Mouse (Mus musculus): Measurements from ENCODE around the gene Gm17660.

The Gm17660 gene

DNA sequence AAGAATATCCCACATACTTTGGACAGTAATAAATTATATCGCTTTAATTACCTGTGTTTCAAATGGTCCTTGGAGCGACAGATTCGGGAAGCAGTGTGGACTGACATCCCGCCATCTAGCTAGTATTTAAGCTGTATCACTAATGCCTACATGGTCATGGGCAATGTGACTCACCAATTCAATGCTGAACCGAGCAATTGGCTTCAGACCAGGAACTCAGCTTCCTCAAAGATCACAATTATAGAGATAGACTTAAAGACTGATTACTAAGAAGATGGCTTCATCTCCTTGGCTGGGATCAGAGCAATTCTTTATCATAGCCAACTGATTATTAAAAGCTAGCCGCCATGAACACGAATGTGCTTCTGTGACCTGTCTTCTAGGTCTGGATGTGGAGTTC is at the start of gene Gm17660:
Gene Gm17660, minus strand, starts transcription at position 101 of the 400 bp plus-strand sequence.
- no peak for DNase-seq (ENCODE audit: low spot score in 2 of 2)

DNA sequence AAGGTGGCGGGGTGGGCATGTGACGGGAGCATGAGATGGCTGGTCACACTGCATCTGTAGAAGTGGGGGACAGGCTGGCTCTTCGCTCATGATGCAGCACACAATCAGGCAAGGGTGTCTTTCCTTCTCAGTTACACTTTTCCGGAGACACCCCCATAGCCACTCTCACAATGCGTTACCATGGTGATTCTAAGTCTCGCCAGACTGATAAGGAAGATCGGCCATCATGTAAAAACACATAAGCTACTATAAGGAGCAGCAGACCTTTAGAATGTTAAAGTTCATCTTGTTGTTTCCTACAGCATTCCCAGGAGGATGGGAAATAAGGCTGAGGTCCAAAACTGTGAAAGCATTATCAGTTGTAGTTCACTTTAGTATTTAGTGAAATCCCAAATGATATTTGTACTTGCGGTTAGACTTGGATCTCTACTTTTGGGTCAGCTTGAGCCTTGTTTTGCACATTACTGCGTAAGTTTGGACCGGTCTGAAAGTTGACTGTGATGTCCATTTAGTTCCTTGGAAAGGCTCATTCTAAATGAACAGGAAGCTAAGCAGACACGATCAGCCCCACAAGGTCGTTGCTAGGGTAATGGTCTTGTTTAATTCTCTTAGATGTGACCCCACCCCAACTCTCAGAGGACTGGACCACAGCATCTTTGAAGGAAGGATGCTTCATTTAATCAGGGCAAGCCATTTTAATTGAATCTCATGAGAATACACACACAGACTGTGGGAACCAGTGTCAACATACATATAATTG is 49.3 kb upstream of the Gm17660 start:
- no peak for DNase-seq (ENCODE audit: low spot score in 2 of 2)

- no peak for DNase-seq (ENCODE audit: low spot score in 2 of 2)
Observed at GRCm38 (mm10) chr5:104124016-104124658, 46.7 kb upstream of the Gm17660 start.

DNA sequence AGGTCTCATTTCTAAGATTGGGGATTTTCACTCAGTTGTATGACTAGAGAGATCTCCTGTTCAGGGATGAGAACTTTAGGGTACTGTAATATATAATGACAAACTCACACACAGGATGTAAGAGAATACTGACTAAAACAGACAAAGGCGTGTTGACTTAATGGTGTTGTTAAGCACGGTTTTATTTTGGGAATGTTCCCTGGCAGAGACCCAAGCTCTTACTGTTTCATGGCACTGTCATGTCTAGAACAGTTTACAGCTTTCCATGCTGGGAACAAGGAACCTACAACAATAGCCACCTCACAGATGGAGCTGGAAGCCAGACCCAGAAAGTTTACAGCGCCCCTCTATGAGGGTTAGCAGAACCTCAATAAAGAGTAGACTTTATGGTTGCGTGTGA is 38.5 kb upstream of the Gm17660 start:
- no peak for DNase-seq (ENCODE audit: low spot score in 2 of 2)

GRCm38 (mm10) chr5:104115118-104115517 is 37.7 kb upstream of the Gm17660 start:
- DNase-seq (ENCODE audit: low spot score in 2 of 2), result peak in 1 of 2 experiments; percentile 69

- DNase-seq (ENCODE audit: low spot score in 2 of 2), result no peak
Observed at GRCm38 (mm10) chr5:104113491-104114172, 36.2 kb upstream of the Gm17660 start, which contains the start of gene Sparcl1. Gene Sparcl1 (minus strand): TSS chr5:104113733.

- DNase-seq (ENCODE audit: low spot score in 2 of 2), result no peak
Observed at GRCm38 (mm10) chr5:104112511-104112910, 35.1 kb upstream of the Gm17660 start.

GRCm38 (mm10) chr5:104112016-104112415 is 34.6 kb upstream of the Gm17660 start:
- DNase-seq (ENCODE audit: low spot score in 2 of 2), result no peak

GRCm38 (mm10) chr5:104110171-104110920 is 32.9 kb upstream of the Gm17660 start:
- DNase-seq (ENCODE audit: low spot score in 2 of 2), result no peak

- no peak for DNase-seq (ENCODE audit: low spot score in 2 of 2)
Observed at GRCm38 (mm10) chr5:104109516-104109915, 32.1 kb upstream of the Gm17660 start.

GRCm38 (mm10) chr5:104108879-104109369 is 31.5 kb upstream of the Gm17660 start:
- no peak for DNase-seq (ENCODE audit: low spot score in 2 of 2)

DNA sequence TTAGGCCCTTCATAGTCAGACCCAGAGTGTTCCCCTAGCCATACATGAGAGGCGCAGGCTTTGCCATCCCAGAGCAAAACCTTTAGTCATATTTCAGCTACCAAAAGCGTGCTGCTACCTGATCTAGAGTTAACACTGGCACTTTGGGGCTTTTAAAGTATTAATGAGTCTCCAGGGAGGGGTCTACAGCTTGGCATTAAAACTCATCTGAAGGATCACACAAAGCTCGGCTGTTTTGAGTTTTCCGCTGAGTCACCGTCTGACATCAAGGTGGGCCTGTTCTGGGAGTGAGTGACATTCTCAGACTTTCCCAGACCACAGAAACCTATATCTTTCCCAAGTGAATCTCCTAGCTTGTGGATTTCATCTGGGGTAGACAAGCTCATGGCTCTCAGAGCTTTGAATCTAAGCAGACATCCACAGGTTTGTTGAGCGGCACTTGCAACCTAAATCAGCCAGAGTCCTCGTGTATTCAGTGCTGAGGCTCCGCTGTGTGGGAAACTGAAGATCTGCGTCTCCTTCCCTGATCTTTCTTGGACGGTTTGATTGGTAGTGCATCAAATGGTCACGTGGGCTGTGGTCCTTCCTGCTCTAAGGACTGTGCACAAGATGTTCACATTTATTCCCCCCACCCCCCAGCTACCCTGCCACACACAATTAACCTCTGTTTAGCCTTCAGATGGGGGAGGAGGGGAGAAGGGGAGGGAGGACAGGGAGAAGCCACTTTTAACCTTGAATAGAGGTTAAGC is 30.9 kb upstream of the Gm17660 start:
- no peak for DNase-seq (ENCODE audit: low spot score in 2 of 2)

- DNase-seq (ENCODE audit: low spot score in 2 of 2), result no peak
Observed at GRCm38 (mm10) chr5:104104111-104104510, 26.7 kb upstream of the Gm17660 start.

- DNase-seq (ENCODE audit: low spot score in 2 of 2), result no peak
Observed at GRCm38 (mm10) chr5:104103171-104103570, 25.8 kb upstream of the Gm17660 start.

DNA sequence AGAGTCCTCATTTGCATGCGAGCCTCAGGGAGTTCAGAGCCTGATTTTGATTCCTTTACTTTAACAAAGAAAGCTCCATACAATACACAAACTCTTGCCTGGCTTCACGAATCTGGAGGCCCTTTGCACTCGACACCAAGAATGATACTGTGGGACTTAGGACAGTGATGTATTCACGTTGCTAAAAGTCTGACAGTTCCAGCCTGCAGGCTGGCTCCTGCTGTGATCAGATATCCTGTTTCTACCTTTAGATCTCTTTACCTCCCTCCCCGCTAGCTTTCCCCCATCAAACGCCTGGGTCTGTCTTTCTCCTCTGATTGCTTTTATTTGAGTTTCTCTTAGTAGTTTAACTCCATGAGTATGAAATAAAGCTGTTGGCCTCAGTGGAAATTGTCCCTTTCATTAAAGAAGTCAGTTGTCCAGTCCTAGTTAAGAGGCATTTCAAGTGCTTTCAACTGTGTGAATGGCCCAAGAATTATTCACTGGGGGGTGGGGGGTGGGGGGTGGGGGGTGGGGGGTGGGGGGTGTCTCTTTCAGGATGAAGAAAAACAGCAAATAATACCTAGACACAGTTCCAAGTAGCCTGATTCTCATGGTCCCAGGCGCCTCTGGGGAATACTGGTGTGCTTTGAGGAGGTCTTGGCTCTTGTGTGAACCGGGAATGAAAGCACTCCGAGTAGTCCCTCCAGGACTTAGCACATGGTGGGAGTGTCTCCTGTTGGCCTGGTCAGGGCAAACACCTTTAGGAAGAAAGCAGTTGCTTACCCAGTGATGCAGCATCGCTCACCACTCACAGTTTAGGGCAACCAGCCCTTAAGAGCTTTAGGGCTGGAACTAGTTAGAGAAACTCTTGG is 24.5 kb upstream of the Gm17660 start:
- DNase-seq (ENCODE audit: low spot score in 2 of 2), result no peak

DNA sequence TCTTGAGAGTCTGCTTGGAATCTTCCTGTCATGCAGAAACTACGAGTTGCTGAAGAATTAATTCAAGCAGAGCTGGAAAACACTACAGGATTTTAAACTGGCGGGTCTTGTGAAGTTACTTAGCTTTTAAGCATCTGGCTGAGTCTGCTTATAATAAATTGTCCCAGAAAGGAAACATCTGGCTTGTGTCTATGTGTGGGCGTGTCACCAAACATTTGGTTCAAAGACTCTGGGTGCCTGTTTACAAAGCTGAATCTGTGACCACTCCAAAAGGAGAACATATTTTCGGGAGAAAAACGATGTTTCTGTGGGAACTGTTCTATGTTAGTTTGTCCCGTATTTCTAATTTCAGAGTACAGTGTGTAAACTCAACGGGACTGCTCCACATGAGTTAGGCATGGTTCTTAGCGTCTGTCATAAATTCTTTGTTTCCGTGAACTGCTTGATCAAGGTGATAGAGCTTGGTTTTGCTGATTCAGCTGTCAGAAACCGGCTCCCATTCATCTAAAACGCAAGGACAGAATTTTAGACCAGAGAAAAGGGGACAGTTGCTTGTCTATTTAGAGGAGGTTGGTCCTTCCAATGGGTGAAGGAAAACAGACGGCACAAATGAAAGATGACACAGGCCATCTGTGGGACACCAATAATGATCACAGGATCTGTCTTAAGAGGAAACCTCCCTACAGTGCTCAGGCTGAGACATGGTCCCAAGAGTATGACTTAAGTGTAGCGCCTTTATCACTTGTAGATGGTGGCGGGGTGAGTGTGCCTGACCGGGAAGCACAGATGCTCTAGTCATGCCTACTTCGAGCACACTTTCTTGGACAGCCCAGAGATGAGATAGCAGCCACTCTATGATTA is 18.9 kb upstream of the Gm17660 start:
- peak in 1 of 2 experiments; percentile 41 for DNase-seq (ENCODE audit: low spot score in 2 of 2)

DNA sequence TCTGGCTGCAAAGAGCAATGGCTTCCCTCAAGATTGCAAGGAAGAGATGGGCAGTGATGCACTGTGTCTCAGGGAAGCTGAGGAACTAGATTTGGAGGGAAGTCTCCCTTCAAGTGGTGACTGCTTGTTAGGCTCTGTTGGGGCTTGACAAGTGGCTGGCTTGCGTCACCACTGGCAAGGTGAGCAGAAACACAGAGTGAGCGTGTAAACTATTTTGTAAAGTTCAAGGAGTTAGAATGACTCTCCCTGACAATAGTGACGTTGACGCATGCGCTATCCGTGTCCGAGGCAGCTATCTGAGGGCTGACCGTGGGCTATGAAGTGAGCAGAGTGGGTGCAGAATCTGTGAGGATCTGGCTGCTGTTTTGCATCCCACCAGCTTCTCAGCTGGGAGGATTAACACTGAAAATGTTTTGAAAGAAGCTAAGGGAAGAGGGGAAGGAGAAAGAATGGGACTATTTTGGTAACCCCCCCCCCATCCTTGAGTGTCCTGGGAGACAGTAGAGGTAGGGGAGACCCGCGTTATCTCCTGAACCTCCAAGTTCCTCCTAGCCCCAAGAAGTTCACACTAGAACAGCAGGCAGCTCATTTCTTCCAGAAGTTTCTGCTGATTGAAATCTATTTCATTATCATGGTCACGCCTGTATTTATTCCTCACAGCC is 18.1 kb upstream of the Gm17660 start:
- DNase-seq (ENCODE audit: low spot score in 2 of 2), result no peak

DNA sequence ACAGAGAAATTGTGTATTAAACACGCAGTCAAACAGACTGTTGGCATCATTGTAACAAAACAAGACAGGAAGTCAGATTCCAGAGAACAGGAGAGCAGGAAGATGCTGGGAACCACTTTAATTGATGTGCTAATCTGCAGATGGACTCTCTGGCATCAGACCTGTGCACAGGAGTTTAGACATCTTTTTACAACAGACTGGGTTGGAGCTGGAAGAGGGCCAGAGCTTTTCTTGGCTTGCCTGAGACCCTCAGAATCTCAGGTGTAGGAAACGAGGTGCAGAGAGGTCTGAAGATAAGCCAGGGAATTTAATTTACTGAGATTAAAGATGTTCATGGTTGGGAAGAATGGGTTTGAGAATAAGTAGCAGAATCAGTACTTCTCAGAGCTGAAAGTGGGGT is 12.3 kb upstream of the Gm17660 start:
- no peak for DNase-seq (ENCODE audit: low spot score in 2 of 2)

DNA sequence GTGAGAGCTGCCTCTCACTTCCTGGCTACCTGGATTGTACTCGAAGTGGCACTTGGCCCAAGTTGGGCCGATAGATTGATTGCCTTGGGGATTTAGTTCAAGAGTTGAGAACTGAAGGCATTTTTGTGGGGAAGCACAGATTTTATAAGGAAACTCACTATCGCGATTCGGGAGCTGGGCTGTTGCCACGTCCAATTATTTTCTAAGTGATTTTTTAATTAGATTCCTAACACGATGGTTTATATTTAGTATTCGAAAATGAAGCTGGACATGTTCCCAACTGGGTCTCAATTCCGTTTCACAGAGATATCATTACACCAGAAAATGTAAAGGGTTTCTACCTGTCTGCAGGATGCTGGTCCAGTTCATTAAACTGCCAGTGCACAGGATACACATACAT is 8.0 kb upstream of the Gm17660 start:
- DNase-seq (ENCODE audit: low spot score in 2 of 2), result no peak

All from urinary bladder, postnatal 4 days (tissue).